Mouse (Mus musculus) small intestine, adult 2 months (tissue): ENCODE results near the gene Schip1.

ENCODE experiments used
- CTCF ChIP-seq: fragments of 200-500 bp; IDR thresholded peaks from 2 replicates; pipeline ENCODE4 v1.5.1; 2012; ENCODE audit warnings: low read depth, mild to moderate bottlenecking, control low read depth, inconsistent platforms, low read length, moderate library complexity, mixed read lengths; ENCODE audit not compliant: insufficient replicate concordance, insufficient read length; ENCODE audit errors: extremely low read depth
- POLR2A ChIP-seq: fragments of 200-500 bp; IDR thresholded peaks from 2 replicates; pipeline ENCODE4 v1.6.1; 2012; ENCODE audit warnings: low read depth, mild to moderate bottlenecking, control low read depth, inconsistent platforms, low read length, moderate library complexity

GRCm38 (mm10) chr3:68666377-68666776 lies 601.8 kb downstream of the Schip1 start:
- TF ChIP-seq CTCF (no peak), POLR2A (no peak)
